17 mouse cellular contexts compared by ENCODE assay signal in the genomic region with DNA sequence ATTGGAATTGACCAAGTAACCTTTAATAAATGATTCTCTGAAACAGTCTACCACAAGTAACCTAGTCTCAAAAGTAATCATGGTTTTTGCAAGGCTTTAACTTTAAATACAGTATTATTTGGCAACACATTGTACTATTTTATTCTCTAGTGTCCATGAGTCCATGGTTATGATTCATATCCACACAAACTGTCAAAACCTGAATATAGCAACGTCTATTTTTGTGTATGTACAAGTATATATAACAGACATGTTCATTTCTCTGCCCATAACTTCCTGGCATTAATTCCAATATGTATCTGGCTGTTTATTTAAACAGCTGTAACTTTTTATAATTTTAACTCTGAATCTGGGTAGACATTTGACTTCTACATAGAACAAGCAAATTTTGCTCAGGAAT.
"Had no signal": no experiment of that assay in that cellular context is flagged by ENCODE, and none has a peak within 500 bp of the region (broad histone marks: within the 10 kb centered on the region; RNA-seq: fewer than 3 reads in every experiment).

No protein-coding gene starts in this region.

- DNase-seq: retina, postnatal 1 day; right cerebral cortex, adult 18-20 months; right cerebral cortex, postnatal 14 days; right cerebral cortex, postnatal 25 days; right cerebral cortex, postnatal 4 days; spleen, adult 18-20 months; thymus, adult 18-20 months; thymus, adult 2 months; thymus, postnatal 14 days; thymus, postnatal 25 days; thymus, postnatal 36 days; thymus, postnatal 4 days had no signal

- H3K27me3 ChIP-seq: neural tube, embryonic 12.5 days; neural tube, embryonic 13.5 days; neural tube, embryonic 15.5 days; stomach, embryonic 15.5 days had no signal

- H3K9ac ChIP-seq: neural tube, embryonic 12.5 days; neural tube, embryonic 13.5 days; neural tube, embryonic 15.5 days; stomach, embryonic 15.5 days had no signal

- H3K4me2 ChIP-seq: neural tube, embryonic 12.5 days; neural tube, embryonic 13.5 days; neural tube, embryonic 15.5 days; stomach, embryonic 15.5 days had no signal

- H3K27ac ChIP-seq: neural tube, embryonic 12.5 days; neural tube, embryonic 13.5 days; neural tube, embryonic 15.5 days; stomach, embryonic 15.5 days; stomach, postnatal 0 days had no signal

- H3K4me3 ChIP-seq: neural tube, embryonic 12.5 days; neural tube, embryonic 13.5 days; neural tube, embryonic 15.5 days; stomach, embryonic 15.5 days had no signal

- H3K36me3 ChIP-seq: neural tube, embryonic 12.5 days; neural tube, embryonic 13.5 days; neural tube, embryonic 15.5 days; stomach, embryonic 15.5 days had no signal

- H3K4me1 ChIP-seq: neural tube, embryonic 12.5 days; neural tube, embryonic 13.5 days; neural tube, embryonic 15.5 days; stomach, embryonic 15.5 days had no signal

- H3K9me3 ChIP-seq: neural tube, embryonic 12.5 days; neural tube, embryonic 13.5 days; neural tube, embryonic 15.5 days; stomach, embryonic 15.5 days had no signal
